Mouse (Mus musculus) heart, embryonic 10.5 days (tissue): Measurements from ENCODE around the gene Sox6. TPM values are rescaled to one million over a fixed set of nuclear protein-coding genes. Genes with fewer than 3 reads are reported as not detected.

Source experiments
- DNase-seq: peaks from one replicate; pipeline ENCODE4 v3.0.0-alpha.2; 2017; ENCODE audit warnings: low spot score
- H3K27ac ChIP-seq: fragments of 300-500 bp; sonication (generic); 2 replicates; pipeline ENCODE4 v1.5.1; 2016; ENCODE audit warnings: mild to moderate bottlenecking
- H3K27me3 ChIP-seq: fragments of 300-500 bp; sonication (generic); 2 replicates; pipeline ENCODE4 v1.6.1; 2016; ENCODE audit warnings: mild to moderate bottlenecking; ENCODE audit not compliant: poor library complexity, insufficient read depth, severe bottlenecking
- H3K36me3 ChIP-seq: fragments of 300-500 bp; sonication (generic); 2 replicates; pipeline ENCODE4 v1.6.1; 2016; ENCODE audit warnings: mild to moderate bottlenecking, moderate library complexity
- H3K4me1 ChIP-seq: fragments of 300-500 bp; sonication (generic); 2 replicates; pipeline ENCODE4 v1.6.1; 2016; ENCODE audit warnings: mild to moderate bottlenecking
- H3K4me3 ChIP-seq: fragments of 300-500 bp; sonication (generic); 2 replicates; pipeline ENCODE4 v1.5.1; 2016; ENCODE audit warnings: mild to moderate bottlenecking, moderate library complexity
- H3K9me3 ChIP-seq: fragments of 300-500 bp; sonication (generic); 2 replicates; pipeline ENCODE4 v1.6.1; 2016; ENCODE audit warnings: mild to moderate bottlenecking, moderate library complexity
- WGBS: fragments of 180-500 bp; shearing (Covaris S2); methylation state at CpG from one replicate; pipeline ENCODE4 v1.1.7; 2016; 5-methylcytosine and 5-hydroxymethylcytosine counted together
- polyA plus RNA-seq: library from polyadenylated mRNA; unstranded; fragments of >200 nt; fragmentation: Nextera tagmentation; extraction: Ambion mirVana; gene quantifications from 2 replicates; pipeline ENCODE4 v1.2.1, GENCODE M21; 2016

Gene Sox6
- polyA plus RNA-seq, 1 experiment from 2014 or later: 30.9 TPM

DNA sequence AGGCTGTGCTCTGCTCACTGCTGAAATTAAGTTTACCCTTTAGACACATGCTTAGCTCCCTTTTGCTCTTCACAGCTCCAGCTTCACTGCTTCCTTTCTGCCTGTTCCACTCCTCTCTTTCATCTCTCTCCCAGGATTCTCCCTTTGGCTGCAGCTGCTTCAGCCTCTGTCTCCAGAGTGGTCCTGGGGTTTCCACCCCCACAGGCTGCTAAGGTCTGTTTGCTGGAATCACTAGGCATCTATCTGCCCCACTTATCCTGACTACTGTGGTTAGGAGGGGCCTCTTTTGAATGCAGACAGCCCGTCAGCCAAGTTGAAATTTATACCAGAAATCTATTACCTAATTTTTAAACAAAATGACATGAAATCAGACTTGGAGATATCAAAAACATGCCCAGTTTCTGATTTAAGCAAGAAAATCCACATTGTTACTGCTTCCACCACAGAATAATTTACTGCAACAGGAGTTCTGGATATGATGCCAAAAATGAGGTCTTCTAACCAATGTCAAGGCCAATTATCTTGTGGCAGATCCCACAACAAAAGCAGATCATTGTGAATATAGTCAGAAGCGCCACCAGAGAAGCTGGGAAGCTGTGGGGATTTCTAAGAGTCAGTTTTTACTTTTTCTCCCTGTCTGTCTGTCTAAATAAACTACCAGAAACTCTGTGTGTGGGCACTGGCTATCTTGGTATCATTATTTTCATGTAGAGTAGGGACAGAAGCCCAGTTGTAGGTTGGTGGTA, 552.8 kb downstream of the Sox6 start:
- H3K27me3 ChIP-seq: no peaks in the 10 kb centered on the region
- no peaks in the 10 kb centered on the region for H3K36me3 ChIP-seq
- H3K9me3 ChIP-seq: no peaks in the 10 kb centered on the region
- H3K4me3 ChIP-seq: no peak overlapping the region
- H3K27ac ChIP-seq: no peak overlapping the region
- H3K4me1 ChIP-seq: no peaks in the 10 kb centered on the region
- no peak for DNase-seq
- 74% methylated on average over 2 of the region's 2 CpGs for WGBS

DNA sequence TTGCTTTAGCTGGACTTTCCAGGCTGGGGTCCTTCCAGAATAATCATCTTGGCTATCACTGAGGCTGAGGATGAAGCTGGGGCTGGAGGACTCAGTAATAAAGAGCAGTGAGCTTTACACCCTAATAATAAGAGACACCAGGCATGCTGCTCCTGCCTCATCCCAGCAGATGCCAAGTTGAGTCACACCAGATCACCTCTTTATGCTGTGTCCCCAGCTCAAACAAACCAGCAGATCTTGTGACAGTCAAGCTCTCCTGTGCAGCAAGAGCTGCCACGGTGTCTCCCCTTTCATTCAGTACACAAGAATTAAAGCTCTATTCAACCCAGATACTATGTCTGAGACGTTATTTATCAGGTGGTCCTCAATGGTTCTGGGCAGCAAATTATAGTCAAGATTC, 560.8 kb downstream of the Sox6 start:
- H3K9me3 ChIP-seq: no peaks in the 10 kb centered on the region
- H3K27ac ChIP-seq: no peak overlapping the region
- WGBS: 50% methylated on average over 2 of the region's 2 CpGs
- H3K36me3 ChIP-seq: 0 out of 2 replicates have a peak, but pooled peaks cover 2% of the 10 kb centered on the region
- no peak overlapping the region for H3K4me3 ChIP-seq
- peaks cover 27% of the 10 kb centered on the region for H3K4me1 ChIP-seq
- H3K27me3 ChIP-seq: no peaks in the 10 kb centered on the region
- peak; percentile 41 for DNase-seq

DNA sequence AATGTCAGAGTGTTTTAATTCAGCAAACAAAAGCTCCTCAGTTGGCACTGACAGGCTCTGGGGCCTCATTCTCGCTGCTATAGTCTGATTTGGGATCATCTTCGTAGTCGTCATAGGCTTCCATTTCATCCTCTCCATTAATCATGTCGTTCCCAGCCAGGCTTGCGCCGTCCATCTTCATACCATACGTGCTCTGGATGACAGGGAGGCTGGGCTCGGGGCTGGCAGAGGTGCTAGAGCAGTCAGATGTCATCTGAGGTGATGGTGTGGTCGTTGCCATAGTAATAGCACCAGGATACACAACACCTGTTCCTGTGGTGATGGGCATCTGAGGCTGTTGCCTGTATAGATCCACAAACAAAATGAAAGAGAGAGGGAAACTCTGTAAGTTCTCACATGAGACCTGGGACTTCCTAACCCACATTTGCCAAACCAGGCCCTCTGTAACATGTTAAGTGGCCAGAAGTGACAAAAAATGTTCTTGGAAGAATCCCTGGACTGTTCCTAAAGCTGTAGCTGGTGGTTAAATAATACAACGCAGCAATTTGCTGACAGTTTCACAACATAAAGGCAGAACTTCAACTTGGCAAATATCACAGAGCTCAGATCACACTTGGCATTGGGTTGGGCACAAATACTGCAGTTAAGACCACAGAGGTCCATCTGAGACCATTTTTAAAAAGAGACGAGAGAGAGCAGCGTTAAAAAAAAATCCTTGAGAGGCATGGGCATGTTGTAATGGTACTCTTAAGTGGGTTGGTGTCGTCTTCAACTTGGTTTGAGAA, 561.5 kb downstream of the Sox6 start:
- Histone ChIP-seq H3K27me3 (no peaks in the 10 kb centered on the region), H3K36me3 (0 out of 2 replicates have a peak, but pooled peaks cover 2% of the 10 kb centered on the region), H3K4me1 (peaks cover 34% of the 10 kb centered on the region), H3K4me3 (no peak overlapping the region), H3K9me3 (no peaks in the 10 kb centered on the region), H3K27ac (no peak overlapping the region)
- 59% methylated on average over 13 of the region's 13 CpGs for WGBS
- peak; percentile 73 for DNase-seq

DNA sequence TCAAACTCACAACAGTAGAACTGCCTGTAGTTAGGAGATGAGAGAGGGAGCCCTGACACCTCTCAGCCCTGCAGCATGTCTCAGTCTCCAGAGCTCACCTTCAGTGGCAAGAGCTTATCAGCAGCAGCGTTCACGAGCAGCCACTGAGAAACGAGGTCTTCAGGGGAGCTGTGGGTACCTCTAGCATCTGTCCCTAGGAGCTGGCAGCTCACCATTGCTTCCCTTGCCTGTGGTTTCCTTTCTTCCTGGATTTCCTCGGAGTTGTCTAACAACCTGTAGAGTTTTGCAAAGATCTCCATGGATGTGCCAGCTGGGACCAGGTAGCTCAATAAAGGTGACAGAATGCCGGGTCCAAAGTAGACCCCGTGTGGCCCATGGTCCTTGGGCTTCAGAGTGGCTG, 563.4 kb downstream of the Sox6 start:
- Histone ChIP-seq H3K27me3 (no peaks in the 10 kb centered on the region), H3K4me1 (peaks cover 39% of the 10 kb centered on the region), H3K9me3 (no peaks in the 10 kb centered on the region), H3K27ac (peak overlapping the region; percentile 22; the same call in 1 of the 2 replicates), H3K36me3 (0 out of 2 replicates have a peak, but pooled peaks cover 2% of the 10 kb centered on the region), H3K4me3 (no peak overlapping the region)
- peak; percentile 72 for DNase-seq
- 57% methylated on average over 6 of the region's 6 CpGs for WGBS

DNA sequence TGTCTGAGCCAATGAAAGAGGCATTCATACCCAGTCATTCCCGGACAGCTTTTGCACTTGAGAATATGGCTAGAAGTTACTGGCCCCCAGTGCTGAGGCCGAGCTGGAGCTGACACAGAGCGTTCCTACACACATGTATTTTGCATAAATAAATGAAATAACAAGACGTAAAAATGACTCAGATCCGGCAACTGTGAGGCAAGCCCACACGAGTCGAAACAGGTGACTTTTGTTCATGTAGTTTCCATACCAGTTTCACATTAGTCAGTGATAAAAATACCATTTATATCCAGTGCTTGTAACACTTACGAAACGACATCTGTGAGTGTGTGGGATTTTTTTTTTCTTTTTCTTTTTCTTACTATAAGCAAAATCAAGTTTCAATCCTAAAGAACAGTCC, 564.5 kb downstream of the Sox6 start:
- Histone ChIP-seq H3K36me3 (0 out of 2 replicates have a peak, but pooled peaks cover 2% of the 10 kb centered on the region), H3K27me3 (no peaks in the 10 kb centered on the region), H3K9me3 (no peaks in the 10 kb centered on the region), H3K4me3 (no peak overlapping the region), H3K4me1 (peaks cover 47% of the 10 kb centered on the region), H3K27ac (no peak overlapping the region)
- peak; percentile 57 for DNase-seq
- WGBS: 90% methylated on average over 9 of the region's 9 CpGs

DNA sequence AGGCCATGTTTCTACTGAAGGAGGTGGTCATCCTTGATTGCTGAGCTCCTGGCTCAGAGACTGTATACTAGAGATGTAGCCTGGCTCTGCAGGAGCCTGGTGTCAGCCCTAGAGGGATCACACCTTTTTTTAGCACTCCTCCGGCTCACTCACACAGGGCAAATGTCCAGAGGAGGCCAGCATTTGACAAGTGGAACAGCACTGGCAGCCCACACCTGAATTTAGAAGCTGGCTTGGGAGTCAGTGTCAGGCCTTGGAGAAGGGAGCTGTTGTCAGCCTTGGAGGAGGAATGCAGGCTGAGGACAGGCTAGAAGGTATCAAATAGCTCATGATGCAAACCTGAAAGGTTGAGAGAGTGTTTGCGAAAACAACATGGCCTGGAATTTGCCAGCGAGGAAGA, 565.7 kb downstream of the Sox6 start:
- 0 out of 2 replicates have a peak, but pooled peaks cover 2% of the 10 kb centered on the region for H3K36me3 ChIP-seq
- H3K27ac ChIP-seq: peak overlapping the region; percentile 60; the same call in 1 of the 2 replicates
- peaks cover 52% of the 10 kb centered on the region for H3K4me1 ChIP-seq
- no peak overlapping the region for H3K4me3 ChIP-seq
- no peaks in the 10 kb centered on the region for H3K27me3 ChIP-seq
- peak; percentile 72 for DNase-seq
- WGBS: 50% methylated on average over 3 of the region's 3 CpGs
- no peaks in the 10 kb centered on the region for H3K9me3 ChIP-seq

- Histone ChIP-seq H3K4me1 (peaks cover 55% of the 10 kb centered on the region), H3K9me3 (no peaks in the 10 kb centered on the region), H3K27me3 (no peaks in the 10 kb centered on the region), H3K4me3 (no peak overlapping the region), H3K36me3 (0 out of 2 replicates have a peak, but pooled peaks cover 2% of the 10 kb centered on the region), H3K27ac (no peak overlapping the region)
- peak; percentile 66 for DNase-seq
- WGBS: 71% methylated on average over 3 of the region's 3 CpGs
Observed at GRCm38 (mm10) chr7:115471521-115471920, 567.1 kb downstream of the Sox6 start.

GRCm38 (mm10) chr7:115466811-115467210, 571.8 kb downstream of the Sox6 start:
- H3K36me3 ChIP-seq: peaks cover 4% of the 10 kb centered on the region; the same call in 1 of the 2 replicates
- WGBS: 35% methylated on average over 6 of the region's 6 CpGs
- H3K27ac ChIP-seq: peak overlapping the region; percentile 62
- H3K4me3 ChIP-seq: no peak overlapping the region
- H3K27me3 ChIP-seq: no peaks in the 10 kb centered on the region
- H3K4me1 ChIP-seq: peaks cover 35% of the 10 kb centered on the region
- H3K9me3 ChIP-seq: no peaks in the 10 kb centered on the region
- no peak for DNase-seq

- H3K4me1 ChIP-seq: peaks cover 19% of the 10 kb centered on the region
- H3K4me3 ChIP-seq: no peak overlapping the region
- DNase-seq: no peak
- peaks cover 4% of the 10 kb centered on the region; the same call in 1 of the 2 replicates for H3K36me3 ChIP-seq
- H3K27ac ChIP-seq: no peak overlapping the region
- H3K9me3 ChIP-seq: no peaks in the 10 kb centered on the region
- 82% methylated on average over 2 of the region's 2 CpGs for WGBS
- no peaks in the 10 kb centered on the region for H3K27me3 ChIP-seq
Observed at GRCm38 (mm10) chr7:115463367-115463766, 575.2 kb downstream of the Sox6 start.

DNA sequence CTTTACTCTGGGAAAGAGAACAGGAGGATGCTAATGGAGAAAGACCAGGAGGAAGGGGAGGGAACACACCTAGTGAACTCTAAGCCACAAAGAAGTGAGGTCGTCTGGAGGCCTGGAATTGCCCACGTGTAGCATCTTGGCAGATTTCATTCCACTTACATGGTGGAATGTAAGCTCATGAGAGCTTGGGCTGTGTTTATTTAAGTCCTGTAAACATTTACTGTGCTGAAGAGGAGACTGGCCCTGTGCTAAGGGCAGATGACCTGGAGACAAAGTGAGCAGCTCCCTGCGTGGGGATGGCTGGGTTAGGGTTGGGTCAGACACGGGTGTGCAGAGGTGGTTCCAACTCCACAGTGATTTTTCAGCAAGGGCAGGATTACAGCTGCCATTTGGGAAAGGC, 576.3 kb downstream of the Sox6 start:
- 46% methylated on average over 4 of the region's 4 CpGs for WGBS
- Histone ChIP-seq H3K27me3 (no peaks in the 10 kb centered on the region), H3K36me3 (peaks cover 4% of the 10 kb centered on the region; the same call in 1 of the 2 replicates), H3K27ac (no peak overlapping the region), H3K4me3 (no peak overlapping the region), H3K4me1 (peaks cover 15% of the 10 kb centered on the region), H3K9me3 (no peaks in the 10 kb centered on the region)
- no peak for DNase-seq

- no peak for DNase-seq
- H3K4me3 ChIP-seq: no peak overlapping the region
- WGBS: 66% methylated on average over 5 of the region's 5 CpGs
- H3K4me1 ChIP-seq: peaks cover 33% of the 10 kb centered on the region
- no peaks in the 10 kb centered on the region for H3K27me3 ChIP-seq
- H3K36me3 ChIP-seq: no peaks in the 10 kb centered on the region
- H3K9me3 ChIP-seq: no peaks in the 10 kb centered on the region
- no peak overlapping the region for H3K27ac ChIP-seq
Observed at GRCm38 (mm10) chr7:115454988-115455387, 583.6 kb downstream of the Sox6 start.

DNA sequence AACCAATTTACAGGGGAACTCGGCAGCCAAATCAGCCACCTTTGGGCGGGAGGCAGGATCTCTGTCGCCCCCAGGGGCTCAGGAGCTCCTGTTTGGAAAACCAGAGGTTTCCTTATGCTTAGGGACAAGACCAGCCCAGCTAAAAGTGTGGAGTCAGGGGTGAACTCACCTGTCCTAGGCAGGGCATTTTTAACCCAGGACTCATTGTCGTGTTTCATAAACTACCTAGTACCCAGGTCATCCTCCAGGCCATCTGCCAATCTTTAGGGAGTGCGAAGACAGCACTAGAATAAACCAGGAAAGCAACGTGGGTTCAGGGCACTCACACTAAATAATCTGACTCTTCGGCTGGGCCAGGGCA, 584.9 kb downstream of the Sox6 start:
- Histone ChIP-seq H3K4me3 (peak overlapping the region; percentile 47), H3K27ac (peak overlapping the region; percentile 84), H3K36me3 (no peaks in the 10 kb centered on the region), H3K4me1 (peaks cover 38% of the 10 kb centered on the region), H3K27me3 (no peaks in the 10 kb centered on the region), H3K9me3 (no peaks in the 10 kb centered on the region)
- no peak for DNase-seq
- 49% methylated on average over 7 of the region's 7 CpGs for WGBS
